Mouse (Mus musculus): Measurements from ENCODE around the gene Dnajc6. TPM values are rescaled to one million over a fixed set of nuclear protein-coding genes. Genes with fewer than 3 reads are reported as not detected.

Dnajc6 gene
- total RNA-seq, 2 experiments from 2014 or later: 0.08 to 0.28 TPM

DNA sequence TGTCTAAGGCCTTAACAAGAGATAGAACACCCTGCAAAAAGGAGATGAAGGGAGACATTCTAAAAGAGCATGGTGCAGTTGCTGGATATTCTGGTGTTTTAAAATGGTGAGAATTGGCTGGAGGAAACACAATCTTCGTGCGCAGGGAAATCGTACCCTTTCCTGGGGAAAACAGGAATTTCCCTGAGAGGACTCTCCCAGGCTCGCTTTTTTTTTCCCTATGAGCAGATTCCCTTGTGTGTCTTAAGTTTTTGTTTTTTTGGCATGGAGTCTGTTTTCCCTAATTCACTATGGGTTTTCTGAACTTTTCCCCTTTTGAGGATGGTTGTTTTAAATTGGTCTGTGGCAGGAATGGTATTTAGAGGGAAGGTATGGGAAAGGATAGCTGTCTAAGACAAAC, 192.8 kb downstream of the Dnajc6 start:
- peak overlapping the region; percentile 84 for H3K27ac ChIP-seq
- H3K4me3 ChIP-seq: no peak overlapping the region

DNA sequence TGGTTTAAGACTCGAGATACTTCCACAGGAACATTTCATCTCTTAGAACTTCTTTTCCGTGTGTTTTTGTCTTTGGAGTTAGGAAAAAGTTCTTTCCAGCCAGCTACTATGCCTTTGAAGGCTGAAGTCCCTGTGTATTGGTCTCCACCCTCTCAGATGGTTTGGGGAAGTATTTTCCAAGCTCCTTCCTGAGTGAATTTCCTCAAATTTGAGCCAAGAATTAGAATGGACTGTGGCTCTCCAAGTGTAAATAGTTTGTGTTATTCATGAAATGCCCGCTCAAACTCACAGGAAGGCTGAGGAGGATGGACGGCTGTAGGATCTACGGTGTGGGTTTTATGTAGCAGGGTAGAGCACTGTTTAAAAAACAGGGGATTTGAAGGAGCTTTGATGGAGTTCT, 193.2 kb downstream of the Dnajc6 start:
- no peak for DNase-seq
- Histone ChIP-seq H3K4me3 (no peak overlapping the region), H3K27ac (peak overlapping the region; percentile 84)
- intact Hi-C loops (cut with DNase I): no loop called here
- no peak for TF ChIP-seq CTCF (IDR thresholded peaks at IDR 0.05)

More for the DNA sequence above, 192.8 kb downstream of the Dnajc6 start:
- TF ChIP-seq CTCF (IDR thresholded peaks at IDR 0.05): no peak
- no peak for DNase-seq
- intact Hi-C loops (cut with DNase I): no loop called here

Other genes starting within 250 kb of the Dnajc6 start
- gene Jak1, start 231.4 kb upstream of the Dnajc6 start, total RNA-seq (2021): 100 to 1,000 TPM in 1 of 2 experiments, 10 to 100 TPM in 1; 89.9 to 134 TPM
- gene Ak4, start 77.4 kb upstream of the Dnajc6 start, total RNA-seq (2021): 1 to 10 TPM in 1 of 2 experiments, under 1 TPM in 1; 0.61 to 7.8 TPM
- 10 to 100 TPM in 1 of 2 experiments, 1 to 10 TPM in 1; 7.4 to 12.0 TPM for gene Leprot, start 151.1 kb downstream of the Dnajc6 start, total RNA-seq (2021)
- gene Lepr, start 220.8 kb downstream of the Dnajc6 start, total RNA-seq (2021): 1 to 10 TPM; 1.0 to 2.9 TPM